Mouse (Mus musculus) hindbrain, postnatal 0 days (tissue): ENCODE results near the gene Zfp827. TPM values are rescaled to one million over a fixed set of nuclear protein-coding genes. Genes with fewer than 3 reads are reported as not detected.
A peak's percentile ranks its signal among the peaks of the same experiment; 100 is the strongest.

Experiments
- ATAC-seq: fragments of 200-750 bp; cut with Nextera tagmentation; 2 replicates; pipeline ENCODE4 v1.8.0; 2017; ENCODE audit warnings: mild to moderate bottlenecking, moderate TSS enrichment, moderate library complexity
- DNase-seq: peaks from one replicate; pipeline ENCODE4 v3.0.0-alpha.2; 2015; ENCODE audit warnings: low spot score
- H3K27ac ChIP-seq: fragments of 300-500 bp; sonication (generic); 2 replicates; pipeline ENCODE4 v1.5.1; 2014; ENCODE audit warnings: mild to moderate bottlenecking
- H3K27me3 ChIP-seq: fragments of 300-500 bp; sonication (generic); 2 replicates; pipeline ENCODE4 v1.6.1; 2014; ENCODE audit warnings: low read length, mixed read lengths; ENCODE audit not compliant: insufficient read depth
- H3K36me3 ChIP-seq: fragments of 300-500 bp; sonication (generic); 2 replicates; pipeline ENCODE4 v1.6.1; 2014; ENCODE audit warnings: low read length, mixed read lengths; ENCODE audit not compliant: insufficient read depth
- H3K4me1 ChIP-seq: fragments of 300-500 bp; sonication (generic); 2 replicates; pipeline ENCODE4 v1.6.1; 2014; ENCODE audit warnings: antibody characterized with exemption, low read length, mixed read lengths; ENCODE audit not compliant: insufficient read depth
- H3K4me2 ChIP-seq: fragments of 300-500 bp; sonication (generic); 2 replicates; pipeline ENCODE4 v1.6.1; 2014; ENCODE audit warnings: low read depth, mild to moderate bottlenecking, low read length, moderate library complexity, mixed read lengths
- H3K4me3 ChIP-seq: fragments of 300-500 bp; sonication (generic); 2 replicates; pipeline ENCODE4 v1.5.1; 2014; ENCODE audit warnings: low read length
- H3K9ac ChIP-seq: fragments of 300-500 bp; sonication (generic); replicated peaks from 2 replicates; pipeline ENCODE4 v1.6.1; 2014; ENCODE audit warnings: mild to moderate bottlenecking, low read length, moderate library complexity, mixed read lengths
- H3K9me3 ChIP-seq: fragments of 300-500 bp; sonication (generic); 2 replicates; pipeline ENCODE4 v1.6.1; 2016; ENCODE audit warnings: low read length, mixed read lengths
- CTCF ChIP-seq: IDR thresholded peaks from 2 replicates; pipeline ENCODE4 v1.5.1; 2016; ENCODE audit warnings: antibody characterized with exemption, control low read depth, low read depth
- WGBS: fragments of 180-500 bp; shearing (Covaris S2); extraction: QIAGEN DNeasy Blood & Tissue Kit; methylation state at CpG from one replicate; pipeline ENCODE4 v1.1.7; 2014; 5-methylcytosine and 5-hydroxymethylcytosine counted together
- polyA plus RNA-seq: library from polyadenylated mRNA; unstranded; fragments of >200 nt; fragmentation: Nextera tagmentation; extraction: Ambion mirVana; gene quantifications from 2 replicates; pipeline ENCODE4 v1.2.1, GENCODE M21; 2015
- total RNA-seq: library from RNA; depleted of rRNA; stranded (reverse); fragments of >200 nt; gene quantifications from 2 replicates; pipeline ENCODE4 v1.2.3, GENCODE M21; 2014

The Zfp827 gene
- total and polyA plus RNA-seq, 2 experiments from 2014 or later = 6.8 to 33.0 TPM

DNA sequence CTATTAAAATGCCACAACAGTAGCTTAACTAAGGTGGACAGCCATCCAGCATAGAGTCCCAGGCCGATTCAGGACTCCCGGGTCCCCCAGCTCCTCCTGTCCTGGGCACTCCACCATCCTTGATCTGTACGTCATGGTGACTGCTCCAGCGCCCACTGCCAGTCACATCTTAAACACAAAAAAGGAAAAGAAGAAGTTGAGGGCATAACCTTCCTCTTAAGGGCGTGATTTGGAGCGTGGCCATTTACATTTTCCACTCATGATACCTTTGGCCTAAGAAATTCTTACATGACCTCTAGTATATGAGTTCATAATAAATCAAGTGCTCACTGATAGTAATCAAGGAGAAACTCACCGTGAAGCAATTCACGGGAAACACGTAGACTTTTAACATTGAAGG, 131.2 kb downstream of the Zfp827 start:
- H3K27me3 ChIP-seq = no peaks in the 10 kb centered on the region
- DNase-seq = no peak
- no peak overlapping the region for H3K4me2 ChIP-seq
- no peak overlapping the region for H3K9ac ChIP-seq
- 93% methylated on average over 9 of the region's 9 CpGs for WGBS
- H3K4me1 ChIP-seq = 0 out of 2 replicates have a peak, but pooled peaks cover 3% of the 10 kb centered on the region
- ATAC-seq = no peak
- H3K36me3 ChIP-seq = no peaks in the 10 kb centered on the region
- no peak overlapping the region for H3K4me3 ChIP-seq
- no peaks in the 10 kb centered on the region for H3K9me3 ChIP-seq
- TF ChIP-seq CTCF = no peak
- H3K27ac ChIP-seq = no peak overlapping the region

DNA sequence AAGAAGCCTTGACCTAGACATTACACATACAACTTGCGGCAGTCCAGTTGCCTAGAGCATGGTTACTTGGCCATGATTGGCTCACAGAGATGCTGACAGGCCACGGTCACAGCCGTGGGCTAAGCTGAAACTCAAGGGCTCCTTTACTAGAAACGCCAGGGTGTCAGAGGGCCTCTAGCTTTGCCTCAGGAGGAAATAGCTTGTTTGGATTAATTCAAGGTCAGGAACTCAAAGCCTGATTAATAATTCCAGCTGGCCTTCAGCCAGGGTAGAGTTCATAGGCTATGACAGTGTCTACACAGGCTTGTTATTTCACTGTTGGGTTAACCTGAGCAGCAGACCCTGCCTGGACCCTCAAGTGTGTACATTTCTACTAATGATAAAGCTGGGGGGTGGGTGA, 132.1 kb downstream of the Zfp827 start:
- Histone ChIP-seq H3K27me3 (no peaks in the 10 kb centered on the region), H3K9me3 (no peaks in the 10 kb centered on the region), H3K36me3 (no peaks in the 10 kb centered on the region), H3K4me3 (no peak overlapping the region), H3K27ac (no peak overlapping the region), H3K4me2 (no peak overlapping the region), H3K4me1 (0 out of 2 replicates have a peak, but pooled peaks cover 3% of the 10 kb centered on the region), H3K9ac (no peak overlapping the region)
- ATAC-seq = no peak
- WGBS = 63% methylated on average over 4 of the region's 4 CpGs
- TF ChIP-seq CTCF = no peak
- DNase-seq = no peak

DNA sequence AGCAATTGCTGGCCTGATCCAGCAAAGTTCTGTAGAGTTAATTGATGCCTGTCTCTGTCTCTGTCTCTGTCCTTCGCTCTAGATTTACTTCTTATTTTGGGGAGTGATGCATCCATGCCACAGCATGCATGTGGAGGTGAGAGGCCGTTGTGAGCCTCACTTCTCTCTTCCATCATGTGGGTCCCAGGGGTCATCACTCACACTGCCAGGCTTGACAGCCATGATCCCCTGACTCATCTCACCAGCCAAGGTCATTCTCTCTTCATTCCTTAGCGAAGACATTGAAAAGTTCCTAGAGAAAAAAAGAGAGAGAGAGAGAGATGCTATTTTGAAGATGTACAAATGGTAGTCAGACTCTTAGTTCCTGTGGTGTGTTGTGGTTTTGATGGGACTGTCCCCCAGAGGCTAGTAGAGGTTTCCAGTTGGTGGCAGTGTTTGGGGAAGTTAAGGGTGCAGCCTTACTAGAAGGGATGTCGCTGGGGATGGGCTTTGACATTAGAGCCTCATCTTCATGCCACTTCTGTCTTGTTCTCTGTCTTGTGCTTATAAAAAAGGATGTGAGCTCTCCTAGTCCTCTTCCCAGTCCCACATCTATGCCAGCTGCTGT, 133.0 kb downstream of the Zfp827 start:
- Histone ChIP-seq H3K27me3 (no peaks in the 10 kb centered on the region), H3K27ac (no peak overlapping the region), H3K9me3 (no peaks in the 10 kb centered on the region), H3K4me2 (no peak overlapping the region), H3K36me3 (no peaks in the 10 kb centered on the region), H3K9ac (no peak overlapping the region), H3K4me3 (no peak overlapping the region), H3K4me1 (0 out of 2 replicates have a peak, but pooled peaks cover 3% of the 10 kb centered on the region)
- DNase-seq (no peak), ATAC-seq (no peak)
- WGBS = 85% methylated on average over 4 of the region's 4 CpGs
- no peak for TF ChIP-seq CTCF

DNA sequence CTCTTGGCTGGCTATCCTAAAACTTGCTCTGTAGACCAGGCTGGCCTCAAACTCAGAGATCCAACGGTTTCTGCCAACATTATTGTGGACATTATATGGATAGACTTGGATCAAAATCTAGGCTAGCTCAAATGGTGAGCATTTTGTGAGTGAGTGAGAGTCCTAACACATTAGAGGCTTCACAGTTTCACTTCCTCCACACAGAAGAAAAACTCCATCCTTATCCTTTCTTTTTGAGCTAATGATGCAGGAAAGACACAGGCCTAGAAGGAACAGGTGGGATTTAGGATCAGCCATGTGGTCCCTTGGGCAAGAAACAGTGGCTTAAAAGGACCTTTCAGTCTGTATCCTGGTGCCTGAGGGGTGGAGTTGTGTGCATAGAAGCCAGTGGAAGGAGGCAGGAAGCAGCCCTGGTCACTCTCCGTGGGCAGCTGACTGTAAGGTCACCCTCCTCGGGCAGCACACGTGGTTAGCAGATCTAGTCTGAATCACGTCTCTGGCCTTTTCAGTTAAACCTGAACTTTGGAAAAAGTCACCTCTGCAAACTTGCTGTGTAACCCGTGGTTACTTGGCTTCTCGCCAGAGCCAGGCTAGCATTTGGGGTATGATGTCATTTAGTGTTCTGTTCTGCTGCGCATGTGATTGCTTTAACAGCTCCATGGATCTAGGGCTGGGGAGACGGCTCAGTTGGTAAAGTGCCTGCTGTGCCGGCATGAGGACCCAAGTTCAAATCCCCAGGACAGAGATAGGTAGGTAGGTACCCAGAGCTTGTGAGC, 134.5 kb downstream of the Zfp827 start:
- 42% methylated on average over 10 of the region's 10 CpGs for WGBS
- Histone ChIP-seq H3K9ac (no peak overlapping the region), H3K4me2 (no peak overlapping the region), H3K36me3 (no peaks in the 10 kb centered on the region), H3K27ac (no peak overlapping the region), H3K4me1 (0 out of 2 replicates have a peak, but pooled peaks cover 3% of the 10 kb centered on the region), H3K9me3 (no peaks in the 10 kb centered on the region), H3K4me3 (no peak overlapping the region), H3K27me3 (no peaks in the 10 kb centered on the region)
- DNase-seq (peak; percentile 69), ATAC-seq (peak; percentile 72)
- no peak for TF ChIP-seq CTCF

DNA sequence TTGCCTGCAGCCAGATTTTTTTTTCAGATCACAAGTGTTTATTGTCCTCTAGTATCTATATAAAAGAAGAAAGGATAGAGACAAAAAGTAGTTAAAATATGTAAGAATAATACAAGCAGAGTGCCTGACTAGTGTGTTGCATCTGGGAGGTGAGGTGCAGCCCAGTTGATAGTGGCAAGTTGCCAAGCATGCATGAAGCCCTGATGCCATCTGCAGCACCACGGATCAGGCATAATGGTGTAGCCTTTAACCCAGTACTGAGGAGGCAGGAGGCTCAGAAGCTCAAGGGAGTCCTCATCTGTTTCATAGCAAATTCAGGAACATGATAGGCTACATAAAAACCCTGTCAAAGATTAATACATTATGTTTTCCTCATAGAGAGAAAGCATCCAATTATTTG, 136.1 kb downstream of the Zfp827 start:
- no peaks in the 10 kb centered on the region for H3K9me3 ChIP-seq
- no peak for TF ChIP-seq CTCF
- no peaks in the 10 kb centered on the region for H3K27me3 ChIP-seq
- 10% methylated on average over 1 of the region's 1 CpGs for WGBS
- H3K4me2 ChIP-seq = no peak overlapping the region
- DNase-seq (peak; percentile 50), ATAC-seq (no peak)
- H3K36me3 ChIP-seq = no peaks in the 10 kb centered on the region
- 0 out of 2 replicates have a peak, but pooled peaks cover 3% of the 10 kb centered on the region for H3K4me1 ChIP-seq
- H3K27ac ChIP-seq = no peak overlapping the region
- H3K9ac ChIP-seq = no peak overlapping the region
- H3K4me3 ChIP-seq = no peak overlapping the region

DNA sequence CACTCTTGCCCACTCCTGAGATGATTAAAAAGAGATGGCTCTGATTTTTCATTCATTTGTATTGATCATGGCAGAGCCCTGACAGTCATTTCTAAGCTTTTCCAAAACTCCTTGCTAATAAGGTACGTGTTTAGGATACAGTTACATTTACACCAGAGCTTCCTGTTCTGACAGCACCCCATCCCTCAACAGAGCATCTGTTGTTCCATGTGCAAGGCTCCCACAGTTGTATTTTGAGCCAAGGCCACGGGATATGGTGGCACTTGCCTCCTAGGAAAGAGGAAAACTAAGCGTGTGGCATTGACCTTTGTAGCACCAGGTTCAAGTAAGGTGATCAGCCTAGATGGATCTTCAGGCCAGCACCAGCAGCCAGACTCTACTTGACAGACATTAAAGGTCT, 137.0 kb downstream of the Zfp827 start:
- no peak for ATAC-seq
- DNase-seq = no peak
- H3K9me3 ChIP-seq = no peaks in the 10 kb centered on the region
- H3K9ac ChIP-seq = no peak overlapping the region
- TF ChIP-seq CTCF = no peak
- 0 out of 2 replicates have a peak, but pooled peaks cover 3% of the 10 kb centered on the region for H3K4me1 ChIP-seq
- H3K4me3 ChIP-seq = no peak overlapping the region
- H3K36me3 ChIP-seq = no peaks in the 10 kb centered on the region
- no peak overlapping the region for H3K4me2 ChIP-seq
- H3K27ac ChIP-seq = no peak overlapping the region
- 83% methylated on average over 3 of the region's 3 CpGs for WGBS
- H3K27me3 ChIP-seq = no peaks in the 10 kb centered on the region

DNA sequence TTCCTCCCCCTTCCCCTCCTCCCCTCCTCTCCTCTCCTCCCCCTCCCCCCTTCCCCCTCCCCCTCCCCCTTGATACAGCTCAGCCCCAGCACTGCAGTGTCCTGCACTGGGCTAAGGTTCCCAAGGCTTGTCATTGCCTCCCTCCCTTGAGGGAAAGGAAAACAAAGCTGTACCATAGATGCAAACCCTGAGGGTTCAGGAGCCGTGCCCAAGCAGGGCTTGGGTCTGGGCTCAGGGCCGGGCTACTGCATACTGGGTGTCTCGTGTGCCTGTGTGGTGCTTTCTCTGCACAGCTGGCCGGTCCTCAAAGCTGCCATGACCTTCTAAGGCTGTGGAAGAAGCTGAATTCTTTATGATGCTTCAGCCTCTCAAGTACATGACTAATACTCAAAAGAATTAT, 145.4 kb downstream of the Zfp827 start:
- Histone ChIP-seq H3K27me3 (no peaks in the 10 kb centered on the region), H3K9ac (no peak overlapping the region), H3K27ac (no peak overlapping the region), H3K36me3 (no peaks in the 10 kb centered on the region), H3K4me1 (0 out of 2 replicates have a peak, but pooled peaks cover 2% of the 10 kb centered on the region), H3K4me2 (no peak overlapping the region), H3K9me3 (no peaks in the 10 kb centered on the region), H3K4me3 (no peak overlapping the region)
- 60% methylated on average over 4 of the region's 4 CpGs for whole genome bisulfite sequencing
- ATAC-seq (peak; percentile 51; the same call in 1 of the 2 replicates), DNase-seq (no peak)
- TF ChIP-seq CTCF = no peak
